Mouse (Mus musculus): ENCODE measurements around the gene Serp2. TPM values are rescaled to one million over a fixed set of nuclear protein-coding genes. Genes with fewer than 3 reads are reported as not detected.

The Serp2 gene
- polyA plus RNA-seq, 1 experiment: 3.7 TPM

DNA sequence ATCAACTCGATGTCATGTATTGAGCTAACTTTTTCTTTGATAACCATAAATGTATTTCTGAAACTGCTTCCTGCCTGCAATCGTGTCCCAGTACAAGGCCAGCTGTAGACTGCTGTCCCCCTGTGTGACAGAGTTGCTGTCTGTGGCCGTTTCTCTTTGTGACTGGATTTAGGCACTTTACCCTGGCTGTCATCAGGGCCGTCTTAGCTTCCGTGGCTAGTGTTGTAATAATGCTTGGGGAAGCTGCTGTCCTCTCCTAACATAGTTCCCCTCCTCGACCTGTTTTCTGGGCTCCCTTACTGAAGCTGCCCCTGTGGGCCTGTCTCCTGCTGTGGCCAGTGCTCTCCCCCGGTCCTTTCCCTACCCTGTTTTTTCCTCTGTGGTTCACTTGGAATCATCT lies 58.5 kb downstream of the Serp2 start:
- Histone ChIP-seq H3K27ac (ENCODE audit: control insufficient read depth, insufficient read depth, low read length) (no peak overlapping the region), H3K36me3 (ENCODE audit: control insufficient read depth, insufficient read depth, low read length) (no peaks in the 10 kb centered on the region), H3K27me3 (ENCODE audit: control insufficient read depth, insufficient read depth, low read length) (no peaks in the 10 kb centered on the region), H3K4me3 (ENCODE audit: control insufficient read depth, insufficient read depth, low read length) (no peak overlapping the region), H3K4me1 (replicated peaks; ENCODE audit: control insufficient read depth, insufficient read depth, low read length) (no peaks in the 10 kb centered on the region)
- no peak for DNase-seq
- no peak for TF ChIP-seq POLR2A (IDR thresholded peaks at IDR 0.05; ENCODE audit: control insufficient read depth, extremely low read depth, insufficient read depth, low read length, poor library complexity)
- TF ChIP-seq CTCF (IDR thresholded peaks at IDR 0.05; ENCODE audit: borderline replicate concordance, control insufficient read depth, extremely low read depth, insufficient read depth, low read length, poor library complexity): no peak
- WGBS: 87% methylated on average over 7 of the region's 7 CpGs

GRCm38 (mm10) chr14:76497187-76497586 lies 59.5 kb downstream of the Serp2 start:
- 92% methylated on average over 9 of the region's 9 CpGs for WGBS
- no peak overlapping the region for H3K4me3 ChIP-seq (ENCODE audit: control insufficient read depth, insufficient read depth, low read length)
- TF ChIP-seq CTCF (IDR thresholded peaks at IDR 0.05; ENCODE audit: borderline replicate concordance, control insufficient read depth, extremely low read depth, insufficient read depth, low read length, poor library complexity): no peak
- TF ChIP-seq POLR2A (IDR thresholded peaks at IDR 0.05; ENCODE audit: control insufficient read depth, extremely low read depth, insufficient read depth, low read length, poor library complexity): no peak

GRCm38 (mm10) chr14:76495022-76495421 lies 61.7 kb downstream of the Serp2 start:
- Histone ChIP-seq H3K36me3 (ENCODE audit: control insufficient read depth, insufficient read depth, low read length) (no peaks in the 10 kb centered on the region), H3K4me1 (replicated peaks; ENCODE audit: control insufficient read depth, insufficient read depth, low read length) (no peaks in the 10 kb centered on the region), H3K27me3 (ENCODE audit: control insufficient read depth, insufficient read depth, low read length) (no peaks in the 10 kb centered on the region), H3K27ac (ENCODE audit: control insufficient read depth, insufficient read depth, low read length) (no peak overlapping the region), H3K4me3 (ENCODE audit: control insufficient read depth, insufficient read depth, low read length) (no peak overlapping the region)
- TF ChIP-seq POLR2A (IDR thresholded peaks at IDR 0.05; ENCODE audit: control insufficient read depth, extremely low read depth, insufficient read depth, low read length, poor library complexity) (no peak), CTCF (IDR thresholded peaks at IDR 0.05; ENCODE audit: borderline replicate concordance, control insufficient read depth, extremely low read depth, insufficient read depth, low read length, poor library complexity) (no peak)
- no peak for DNase-seq
- 74% methylated on average over 5 of the region's 5 CpGs for WGBS

More at GRCm38 (mm10) chr14:76497187-76497586, 59.5 kb downstream of the Serp2 start:
- Histone ChIP-seq H3K4me1 (replicated peaks; ENCODE audit: control insufficient read depth, insufficient read depth, low read length) (no peaks in the 10 kb centered on the region), H3K36me3 (ENCODE audit: control insufficient read depth, insufficient read depth, low read length) (no peaks in the 10 kb centered on the region), H3K27me3 (ENCODE audit: control insufficient read depth, insufficient read depth, low read length) (no peaks in the 10 kb centered on the region), H3K27ac (ENCODE audit: control insufficient read depth, insufficient read depth, low read length) (no peak overlapping the region)
- DNase-seq: no peak

- Histone ChIP-seq H3K27ac (ENCODE audit: control insufficient read depth, insufficient read depth, low read length) (no peak overlapping the region), H3K27me3 (ENCODE audit: control insufficient read depth, insufficient read depth, low read length) (no peaks in the 10 kb centered on the region), H3K36me3 (ENCODE audit: control insufficient read depth, insufficient read depth, low read length) (no peaks in the 10 kb centered on the region), H3K4me3 (ENCODE audit: control insufficient read depth, insufficient read depth, low read length) (no peak overlapping the region), H3K4me1 (replicated peaks; ENCODE audit: control insufficient read depth, insufficient read depth, low read length) (no peaks in the 10 kb centered on the region)
- TF ChIP-seq CTCF (IDR thresholded peaks at IDR 0.05; ENCODE audit: borderline replicate concordance, control insufficient read depth, extremely low read depth, insufficient read depth, low read length, poor library complexity) (no peak), POLR2A (IDR thresholded peaks at IDR 0.05; ENCODE audit: control insufficient read depth, extremely low read depth, insufficient read depth, low read length, poor library complexity) (no peak)
- 85% methylated on average over 2 of the region's 2 CpGs for WGBS
- no peak for DNase-seq
Observed at GRCm38 (mm10) chr14:76489128-76489527, 67.6 kb downstream of the Serp2 start.

DNA sequence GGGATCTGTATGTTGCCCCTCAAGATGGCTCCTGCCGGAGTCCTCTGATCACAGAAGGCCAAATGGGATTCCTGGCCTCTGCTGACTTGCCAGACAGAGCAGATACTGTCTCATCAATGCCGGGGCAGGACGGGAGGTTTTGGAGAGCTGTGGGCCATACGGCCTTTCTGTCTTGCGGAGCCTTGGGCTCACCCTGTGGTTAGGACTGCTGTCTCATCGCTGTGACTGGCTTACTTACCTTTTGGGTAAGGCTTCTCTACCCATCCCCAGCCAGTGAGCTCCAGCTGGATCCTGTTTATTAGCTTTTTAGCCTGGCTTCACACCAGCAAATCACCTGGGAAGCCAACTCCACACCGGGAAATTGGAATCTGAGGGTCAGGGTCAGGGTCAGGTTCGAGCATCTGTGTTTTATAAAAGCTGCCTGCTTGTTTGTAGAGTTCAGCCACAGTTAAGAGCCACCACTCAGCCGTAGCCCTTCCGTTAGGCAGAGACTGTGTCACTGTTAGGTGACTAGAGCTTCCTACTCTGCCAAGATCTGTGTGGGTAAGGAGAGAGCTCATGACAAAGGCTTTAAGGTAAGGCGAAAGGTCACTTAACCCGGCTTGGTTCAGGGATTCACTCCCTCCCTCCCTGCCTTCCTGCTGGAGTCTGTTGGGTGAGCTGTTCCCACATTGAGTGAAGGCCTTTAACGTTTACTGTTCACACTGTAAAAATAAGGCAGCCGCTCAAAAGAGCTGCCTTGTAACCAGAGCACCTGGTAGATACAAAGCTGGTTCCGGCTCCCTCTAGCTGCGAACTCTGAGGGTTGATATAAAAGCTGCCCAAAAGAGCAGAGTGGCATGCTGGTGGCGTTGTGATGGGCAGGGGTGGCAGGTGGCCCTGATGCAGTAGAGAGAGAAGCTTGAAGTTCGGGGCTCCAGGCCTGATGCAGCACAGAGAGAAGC lies 68.3 kb downstream of the Serp2 start:
- Histone ChIP-seq H3K4me3 (ENCODE audit: control insufficient read depth, insufficient read depth, low read length) (no peak overlapping the region), H3K27ac (ENCODE audit: control insufficient read depth, insufficient read depth, low read length) (no peak overlapping the region; the same call in 1 of the 2 replicates), H3K27me3 (ENCODE audit: control insufficient read depth, insufficient read depth, low read length) (no peaks in the 10 kb centered on the region), H3K4me1 (replicated peaks; ENCODE audit: control insufficient read depth, insufficient read depth, low read length) (no peaks in the 10 kb centered on the region), H3K36me3 (ENCODE audit: control insufficient read depth, insufficient read depth, low read length) (no peaks in the 10 kb centered on the region)
- WGBS: 86% methylated on average over 18 of the region's 18 CpGs
- TF ChIP-seq CTCF (IDR thresholded peaks at IDR 0.05; ENCODE audit: borderline replicate concordance, control insufficient read depth, extremely low read depth, insufficient read depth, low read length, poor library complexity) (0 out of 2 replicates have a peak, but pooled peaks have one; percentile 8), POLR2A (IDR thresholded peaks at IDR 0.05; ENCODE audit: control insufficient read depth, extremely low read depth, insufficient read depth, low read length, poor library complexity) (no peak)
- no peak for DNase-seq

DNA sequence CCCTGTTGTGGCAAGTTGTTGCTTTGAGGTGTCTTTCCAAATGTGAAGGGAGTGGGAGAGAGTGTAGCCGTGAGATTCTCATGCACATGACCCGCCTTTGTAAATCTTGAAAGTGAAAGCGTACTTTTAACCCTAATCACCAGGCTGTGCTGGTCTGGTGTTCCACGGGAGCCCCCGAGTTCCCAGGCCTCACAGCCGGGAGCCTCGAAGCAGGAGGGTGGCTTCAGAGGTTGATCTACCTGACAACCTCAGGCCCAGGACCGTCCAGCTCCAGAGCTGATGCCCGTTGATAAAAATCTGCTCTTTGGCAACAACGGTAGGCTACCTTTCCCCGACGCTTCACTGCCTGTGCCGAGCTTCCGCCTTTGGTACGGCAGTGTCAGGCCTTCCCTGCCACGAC lies 69.1 kb downstream of the Serp2 start:
- no peak overlapping the region for H3K27ac ChIP-seq (ENCODE audit: control insufficient read depth, insufficient read depth, low read length)
- H3K4me1 ChIP-seq (replicated peaks; ENCODE audit: control insufficient read depth, insufficient read depth, low read length): no peaks in the 10 kb centered on the region
- no peaks in the 10 kb centered on the region for H3K36me3 ChIP-seq (ENCODE audit: control insufficient read depth, insufficient read depth, low read length)
- 94% methylated on average over 16 of the region's 16 CpGs for WGBS
- no peaks in the 10 kb centered on the region for H3K27me3 ChIP-seq (ENCODE audit: control insufficient read depth, insufficient read depth, low read length)
- no peak for DNase-seq
- TF ChIP-seq CTCF (IDR thresholded peaks at IDR 0.05; ENCODE audit: borderline replicate concordance, control insufficient read depth, extremely low read depth, insufficient read depth, low read length, poor library complexity) (no peak), POLR2A (IDR thresholded peaks at IDR 0.05; ENCODE audit: control insufficient read depth, extremely low read depth, insufficient read depth, low read length, poor library complexity) (no peak)
- H3K4me3 ChIP-seq (ENCODE audit: control insufficient read depth, insufficient read depth, low read length): no peak overlapping the region

Data from thymus, adult 2 months (tissue).